Mouse (Mus musculus): Measurements from ENCODE around the gene Gm21083.
"Not testable (repeated sequence)": the region's sequence is repeated elsewhere in the genome, so short reads cannot be mapped to it uniquely, and the experiment has no call there.

DNA sequence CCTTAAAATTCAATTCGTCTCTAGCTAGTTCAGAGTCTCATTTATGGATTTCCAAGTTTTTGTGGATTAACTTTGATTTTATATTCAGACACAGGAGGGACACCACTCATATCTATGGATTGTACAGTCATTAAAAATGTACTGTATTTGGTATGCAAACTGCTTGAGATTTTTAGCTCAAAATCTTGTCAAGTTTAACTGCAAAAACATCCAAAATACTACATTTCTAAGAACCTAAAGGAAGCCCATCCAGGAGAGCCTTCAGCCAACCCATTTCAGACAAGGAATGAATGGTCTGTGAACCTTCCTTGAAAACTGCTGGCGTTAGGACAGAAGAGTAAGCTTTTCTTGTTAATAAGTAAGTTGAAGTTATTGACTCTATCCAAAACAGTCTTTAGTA, 25.9 kb downstream of the Gm21083 start:
- TF ChIP-seq GATA1, TAL1 (IDR thresholded peaks at IDR 0.05; ENCODE audit: low read length): not testable (repeated sequence)

All from erythroblast, embryonic 14.5 days (primary cell).